Mouse (Mus musculus) myocyte (in vitro differentiated cells): Measurements from ENCODE around the gene Pgs1. TPM values are rescaled to one million over a fixed set of nuclear protein-coding genes. Genes with fewer than 3 reads are reported as not detected.

Source experiments
- H3K27me3 ChIP-seq: one replicate; pipeline ENCODE4 v1.6.1; 2011; ENCODE audit not compliant: control insufficient read depth, insufficient read depth, insufficient read length
- H3K36me3 ChIP-seq: one replicate; pipeline ENCODE4 v1.6.1; 2011; ENCODE audit not compliant: control insufficient read depth, insufficient read depth
- H3K4me2 ChIP-seq: one replicate; pipeline ENCODE4 v1.6.1; 2011; ENCODE audit warnings: low read depth, control low read depth
- H3K4me3 ChIP-seq: one replicate; pipeline ENCODE4 v1.5.1; 2011; ENCODE audit warnings: mild to moderate bottlenecking, control low read depth, moderate library complexity
- H3K79me2 ChIP-seq: one replicate; pipeline ENCODE4 v1.6.1; 2011; ENCODE audit not compliant: control insufficient read depth, insufficient read depth
- H3ac ChIP-seq: one replicate; pipeline ENCODE4 v1.6.1; 2011; ENCODE audit not compliant: control insufficient read depth, insufficient read length
- CEBPB ChIP-seq: IDR thresholded peaks from 2 replicates; pipeline ENCODE4 v1.6.1; 2011; ENCODE audit warnings: mild to moderate bottlenecking, moderate library complexity; ENCODE audit not compliant: poor library complexity, insufficient read depth, severe bottlenecking
- E2F4 ChIP-seq: IDR thresholded peaks from one replicate; pipeline ENCODE4 v1.6.1; 2011; ENCODE audit warnings: mild to moderate bottlenecking, control low read depth, moderate library complexity; ENCODE audit not compliant: insufficient read depth
- MAX ChIP-seq: IDR thresholded peaks from one replicate; pipeline ENCODE4 v1.6.1; 2011; ENCODE audit warnings: low read depth, mild to moderate bottlenecking, control low read depth
- MYOD1 ChIP-seq, 3 experiments: IDR thresholded peaks; one replicate each; pipeline ENCODE4 v1.6.1; 2011; ENCODE audit warnings: control low read depth in 2 of 3, low read depth in 2 of 3, mild to moderate bottlenecking in 2 of 3, moderate library complexity in 1 of 3; ENCODE audit not compliant: insufficient read length in 2 of 3, control insufficient read depth in 1 of 3
- MYOG ChIP-seq, 3 experiments: IDR thresholded peaks; one replicate each; pipeline ENCODE4 v1.6.1; 2011; ENCODE audit warnings: control low read depth in 2 of 3, low read depth in 2 of 3, mild to moderate bottlenecking in 2 of 3; ENCODE audit not compliant: insufficient read length in 2 of 3, control insufficient read depth in 1 of 3, insufficient read depth in 1 of 3
- POLR2A ChIP-seq: IDR thresholded peaks from one replicate; pipeline ENCODE4 v1.6.1; 2011; ENCODE audit warnings: low read depth, mild to moderate bottlenecking, control low read depth, moderate library complexity; ENCODE audit not compliant: insufficient read length
- POLR2AphosphoS2 ChIP-seq: IDR thresholded peaks from one replicate; pipeline ENCODE4 v1.6.1; 2011; ENCODE audit warnings: low read depth, control low read depth; ENCODE audit not compliant: insufficient read length
- REST ChIP-seq: IDR thresholded peaks from one replicate; pipeline ENCODE4 v1.6.1; 2011; ENCODE audit warnings: mild to moderate bottlenecking, control low read depth, moderate library complexity; ENCODE audit not compliant: insufficient read depth, insufficient read length
- SRF ChIP-seq: IDR thresholded peaks from one replicate; pipeline ENCODE4 v1.6.1; 2011; ENCODE audit warnings: low read depth; ENCODE audit not compliant: control insufficient read depth, insufficient read length
- TCF12 ChIP-seq: IDR thresholded peaks from one replicate; pipeline ENCODE4 v1.6.1; 2011; ENCODE audit warnings: mild to moderate bottlenecking, control low read depth; ENCODE audit not compliant: poor library complexity, insufficient read depth, severe bottlenecking
- TCF3 ChIP-seq: IDR thresholded peaks from one replicate; pipeline ENCODE4 v1.6.1; 2011; ENCODE audit warnings: low read depth, control low read depth; ENCODE audit not compliant: insufficient read length
- USF1 ChIP-seq: IDR thresholded peaks from one replicate; pipeline ENCODE4 v1.6.1; 2011; ENCODE audit warnings: low read depth, mild to moderate bottlenecking, control low read depth, moderate library complexity
- polyA plus RNA-seq: library from polyadenylated mRNA; unstranded; fragments of >200 nt; fragmentation: generic; extraction: Trizol; gene quantifications from one replicate; pipeline ENCODE4 v1.2.1, GENCODE M21; 2012; ENCODE audit warnings: missing spikeins

Gene Pgs1
- 61.6 TPM for polyA plus RNA-seq

DNA sequence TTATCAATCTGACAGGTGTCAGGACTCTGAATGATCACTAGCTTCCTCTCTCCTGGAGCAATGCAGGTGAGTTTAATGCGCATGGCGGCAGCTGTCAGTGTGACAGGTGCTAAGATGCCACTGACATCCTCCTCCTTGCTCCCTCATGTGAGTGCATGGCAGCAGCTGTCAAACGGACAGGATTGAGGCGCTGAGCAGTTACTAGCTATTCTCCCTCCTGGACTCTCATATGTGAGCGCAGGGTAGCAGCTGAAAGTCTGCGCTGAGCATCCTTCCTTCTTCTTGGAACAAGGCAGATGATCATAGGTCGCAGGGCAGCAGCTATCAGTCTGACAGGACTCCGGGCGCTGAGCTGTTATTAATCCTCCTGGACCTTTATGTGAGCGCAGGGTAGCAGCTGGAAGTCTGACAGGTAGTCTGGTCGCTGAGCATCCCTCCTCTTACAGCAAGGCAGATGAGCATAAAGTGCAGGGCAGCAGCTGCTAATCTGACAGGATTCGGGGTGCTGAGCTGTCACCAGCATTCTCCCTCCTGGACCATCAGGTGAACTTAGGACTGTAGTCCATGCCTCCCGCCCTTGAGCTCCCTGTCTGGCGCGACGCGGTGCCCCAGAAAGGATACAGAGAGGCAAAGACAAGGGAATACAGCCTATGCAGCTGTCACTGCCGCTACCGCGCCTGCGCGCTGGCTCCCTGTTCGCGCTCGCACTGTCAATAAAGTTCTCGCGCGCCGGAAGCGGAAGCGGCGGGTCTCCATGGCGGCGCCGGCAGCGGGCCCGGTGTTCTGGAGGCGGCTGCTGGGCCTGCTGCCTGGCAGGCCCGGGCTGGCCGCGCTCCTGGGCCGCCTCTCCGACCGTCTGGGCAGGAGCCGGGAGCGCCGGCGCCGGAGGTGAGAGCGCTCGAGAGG lies at the start of gene Pgs1:
Pgs1 (plus strand) TSS at position 167 of the 906 bp plus-strand sequence.
- Histone ChIP-seq H3K27me3 (no peaks in the 10 kb centered on the region), H3K79me2 (peaks cover 41% of the 10 kb centered on the region), H3K4me3 (peak within 1 kb of the TSS; percentile 53), H3K36me3 (no peaks in the 10 kb centered on the region), H3ac (peak within 1 kb of the TSS; percentile 80), H3K4me2 (peak within 1 kb of the TSS; percentile 99)
- TF ChIP-seq USF1 (no peak), REST (no peak), POLR2A (peak; percentile 73), MAX (no peak), TCF3 (peak; percentile 43), E2F4 (peak; percentile 46), CEBPB (no peak), MYOD1 (IDR thresholded peaks at IDR 0.05; ENCODE audit: control insufficient read depth in 1 of 3, insufficient read length in 2 of 3, low read depth in 2 of 3) (peak in 2 of 3 experiments; percentile 96 to 98), TCF12 (no peak), MYOG (IDR thresholded peaks at IDR 0.05; ENCODE audit: control insufficient read depth in 1 of 3, insufficient read depth in 1 of 3, insufficient read length in 2 of 3, low read depth in 2 of 3) (peak; percentile 96 to 98 (median 98)), SRF (no peak), POLR2AphosphoS2 (peak; percentile 72)

DNA sequence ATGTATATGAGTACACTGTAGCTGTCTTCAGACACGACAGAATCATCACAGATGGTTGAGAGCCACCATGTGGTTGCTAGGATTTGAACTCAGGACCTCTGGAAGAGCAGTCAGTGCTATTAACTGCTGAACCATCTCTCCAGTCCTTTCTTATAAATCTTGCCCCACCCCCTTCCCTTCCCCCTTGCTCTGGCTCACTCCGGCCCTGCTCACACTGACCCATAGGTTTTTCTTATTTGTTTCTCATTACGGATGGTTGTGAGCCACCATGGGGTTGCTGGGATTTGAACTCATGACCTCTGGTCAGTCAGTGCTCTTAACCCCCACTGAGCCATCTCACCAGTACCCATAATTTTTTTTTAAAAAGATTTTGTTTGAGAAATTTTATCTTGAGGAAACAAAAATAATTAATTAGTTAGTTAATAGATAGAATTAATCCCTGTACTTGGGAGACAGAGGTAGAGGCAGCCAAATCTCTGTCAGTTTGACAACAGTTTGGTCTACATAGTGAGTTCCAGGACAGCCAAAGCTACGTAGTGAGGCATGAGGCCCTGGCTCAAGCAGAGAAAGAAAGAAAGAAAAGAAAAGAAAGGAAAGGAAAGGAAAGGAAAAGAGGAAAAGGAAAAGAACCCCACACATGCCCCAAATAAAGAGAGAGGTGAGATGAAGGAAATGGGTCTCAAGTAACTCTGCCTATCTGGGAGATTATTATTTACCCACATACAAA lies 46.9 kb upstream of the Pgs1 start:
- H3K36me3 ChIP-seq: no peaks in the 10 kb centered on the region
- H3ac ChIP-seq: no peak overlapping the region
- peak overlapping the region; percentile 76 for H3K4me2 ChIP-seq
- H3K79me2 ChIP-seq: no peaks in the 10 kb centered on the region
- TF ChIP-seq REST (no peak), MAX (no peak), POLR2AphosphoS2 (no peak), MYOG (IDR thresholded peaks at IDR 0.05; ENCODE audit: control insufficient read depth in 1 of 3, insufficient read depth in 1 of 3, insufficient read length in 2 of 3, low read depth in 2 of 3) (no peak), SRF (no peak), TCF12 (no peak), USF1 (no peak), TCF3 (no peak), CEBPB (no peak), POLR2A (no peak), E2F4 (no peak), MYOD1 (IDR thresholded peaks at IDR 0.05; ENCODE audit: control insufficient read depth in 1 of 3, insufficient read length in 2 of 3, low read depth in 2 of 3) (no peak)
- no peak overlapping the region for H3K4me3 ChIP-seq
- H3K27me3 ChIP-seq: no peaks in the 10 kb centered on the region

DNA sequence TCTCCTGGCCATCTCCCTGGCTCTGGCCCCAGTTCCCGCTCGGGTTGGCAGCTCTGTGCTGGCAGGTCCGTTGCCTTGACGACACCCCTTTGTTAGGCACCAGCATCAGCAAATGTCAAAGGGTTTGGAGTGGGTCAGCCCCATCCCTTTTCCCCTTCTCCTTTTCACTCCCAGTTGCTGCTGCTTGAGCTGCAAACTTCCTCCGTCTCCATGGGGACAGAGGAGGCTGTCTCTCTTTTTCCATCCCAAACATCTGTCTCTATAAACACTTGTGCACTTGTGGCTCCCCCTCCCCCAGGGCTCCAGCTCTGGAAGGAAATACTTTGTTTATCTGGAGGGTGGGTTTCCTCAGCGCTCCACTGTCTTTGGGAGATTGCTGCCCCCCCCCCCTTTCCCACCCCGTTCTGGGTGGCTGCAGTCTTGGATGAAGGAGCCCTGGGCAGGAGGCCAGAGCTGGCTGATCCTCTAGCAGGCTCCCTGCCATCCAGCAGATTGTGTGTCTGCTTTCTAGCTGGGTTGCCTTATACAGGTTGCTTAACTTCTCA lies 46.3 kb upstream of the Pgs1 start:
- Histone ChIP-seq H3K36me3 (no peaks in the 10 kb centered on the region), H3K79me2 (no peaks in the 10 kb centered on the region), H3K4me2 (peak overlapping the region; percentile 76), H3K4me3 (no peak overlapping the region), H3ac (no peak overlapping the region), H3K27me3 (no peaks in the 10 kb centered on the region)
- TF ChIP-seq MAX (no peak), CEBPB (no peak), TCF12 (no peak), REST (no peak), POLR2AphosphoS2 (no peak), TCF3 (no peak), E2F4 (no peak), MYOG (IDR thresholded peaks at IDR 0.05; ENCODE audit: control insufficient read depth in 1 of 3, insufficient read depth in 1 of 3, insufficient read length in 2 of 3, low read depth in 2 of 3) (no peak), MYOD1 (IDR thresholded peaks at IDR 0.05; ENCODE audit: control insufficient read depth in 1 of 3, insufficient read length in 2 of 3, low read depth in 2 of 3) (no peak)

DNA sequence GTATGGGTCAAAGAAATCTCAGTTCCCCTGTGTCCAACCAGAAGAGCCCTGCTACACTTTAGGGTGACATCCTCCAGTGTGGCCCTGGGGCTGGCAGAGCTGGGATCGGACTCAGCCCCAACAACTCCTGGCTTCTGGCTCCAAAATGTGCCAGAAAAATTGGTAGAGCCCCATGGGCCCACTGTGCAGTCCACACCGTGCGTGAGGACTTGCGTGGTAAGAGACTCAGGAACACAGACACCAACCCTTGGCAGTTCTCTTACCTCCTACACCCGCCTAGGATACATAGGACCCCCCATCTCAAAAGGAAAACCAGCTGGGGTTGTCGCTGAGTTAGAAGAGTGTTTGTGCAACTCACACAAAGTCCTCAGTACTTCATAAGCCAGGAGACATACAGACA lies 45.2 kb upstream of the Pgs1 start:
- no peaks in the 10 kb centered on the region for H3K79me2 ChIP-seq
- no peaks in the 10 kb centered on the region for H3K36me3 ChIP-seq
- TF ChIP-seq MAX (no peak), TCF3 (no peak), MYOG (IDR thresholded peaks at IDR 0.05; ENCODE audit: control insufficient read depth in 1 of 3, insufficient read depth in 1 of 3, insufficient read length in 2 of 3, low read depth in 2 of 3) (no peak), TCF12 (no peak), POLR2A (no peak), E2F4 (no peak), POLR2AphosphoS2 (no peak), USF1 (no peak), MYOD1 (IDR thresholded peaks at IDR 0.05; ENCODE audit: control insufficient read depth in 1 of 3, insufficient read length in 2 of 3, low read depth in 2 of 3) (no peak)

More for the DNA sequence above, 45.2 kb upstream of the Pgs1 start:
- H3K27me3 ChIP-seq: no peaks in the 10 kb centered on the region
- peak overlapping the region; percentile 6 for H3K4me3 ChIP-seq
- no peak overlapping the region for H3ac ChIP-seq
- H3K4me2 ChIP-seq: peak overlapping the region; percentile 76
